Mouse (Mus musculus) adrenal gland, postnatal 36 days (tissue): ENCODE measurements around the gene Hmgn2. TPM values are rescaled to one million over a fixed set of nuclear protein-coding genes. Genes with fewer than 3 reads are reported as not detected.
A peak's percentile ranks its signal among the peaks of the same experiment; 100 is the strongest.
"Not testable (repeated sequence)": the region's sequence is repeated elsewhere in the genome, so short reads cannot be mapped to it uniquely, and the experiment has no call there.

Experiments used
- DNase-seq, 2 experiments: peaks; one replicate each; pipeline ENCODE4 v3.0.0; 2021; ENCODE audit warnings: mixed read lengths in 1 of 2
- long read RNA-seq, 2 experiments: library from polyadenylated mRNA; stranded (forward); transcript quantifications; one replicate each; pipeline ENCODE4 v2.0.0; 2021; ENCODE audit warnings: borderline sequencing depth in 2 of 2
- total RNA-seq, 2 experiments: library from RNA; stranded (reverse); gene quantifications; 2 replicates each; pipeline ENCODE4 v1.2.3; 2021

The Hmgn2 gene
- 100 to 1,000 TPM; 130 to 337 TPM for total RNA-seq
- long read RNA-seq, experiment 1, transcript Hmgn2-203 (6 exons, 1,265 nt): major isoform, 406 of 504 reads
- long read RNA-seq, experiment 1, transcript Hmgn2-205 (6 exons, 432 nt): minor isoform, 6 of 504 reads
- long read RNA-seq, experiment 1, transcript Hmgn2-210 (5 exons, 630 nt): minor isoform, 54 of 504 reads
- long read RNA-seq, experiment 1, partial matches to known transcripts: 6 of 504 reads
- long read RNA-seq, experiment 1, other reads (novel, unspliced or antisense): 23 of 504 reads
- long read RNA-seq, experiment 2, transcript Hmgn2-203 (6 exons, 1,265 nt): major isoform, 28 of 35 reads
- long read RNA-seq, experiment 2, partial matches to known transcripts: 0 of 35 reads
- long read RNA-seq, experiment 2, other reads (novel, unspliced or antisense): 2 of 35 reads

GRCm38 (mm10) chr4:133968150-133968921, at the start of gene Hmgn2:
Gene Hmgn2 (minus strand): TSS chr4:133968650.
- DNase-seq: peak; percentile 46 to 65

- no peak for DNase-seq
These were observed 48.9 kb upstream of the Hmgn2 start for GRCm38 (mm10) chr4:134017201-134017865.

GRCm38 (mm10) chr4:134016767-134017166, 48.3 kb upstream of the Hmgn2 start:
- DNase-seq: no peak

GRCm38 (mm10) chr4:134016208-134016607, 47.8 kb upstream of the Hmgn2 start:
- no peak for DNase-seq

GRCm38 (mm10) chr4:134012858-134013528, 44.5 kb upstream of the Hmgn2 start:
- no peak for DNase-seq

- no peak for DNase-seq
These were observed 43.3 kb upstream of the Hmgn2 start for GRCm38 (mm10) chr4:134011450-134012414.

- DNase-seq: no peak
These were observed 41.3 kb upstream of the Hmgn2 start for GRCm38 (mm10) chr4:134009709-134010108.

- no peak for DNase-seq
These were observed 38.4 kb upstream of the Hmgn2 start for GRCm38 (mm10) chr4:134006845-134007244.

- no peak for DNase-seq
These were observed 37.3 kb upstream of the Hmgn2 start for GRCm38 (mm10) chr4:134005581-134006358.

GRCm38 (mm10) chr4:134002903-134003302, 34.5 kb upstream of the Hmgn2 start:
- no peak for DNase-seq

GRCm38 (mm10) chr4:134002246-134002645, 33.8 kb upstream of the Hmgn2 start:
- no peak for DNase-seq

- DNase-seq: no peak
These were observed 33.3 kb upstream of the Hmgn2 start for GRCm38 (mm10) chr4:134001710-134002109.

- DNase-seq: peak; percentile 96 to 97
These were observed 32.3 kb upstream of the Hmgn2 start, which contains the start of gene Dhdds for GRCm38 (mm10) chr4:134000466-134001438. Gene Dhdds (minus strand): TSS chr4:134000918.

GRCm38 (mm10) chr4:133994697-133995096, 26.2 kb upstream of the Hmgn2 start:
- no peak for DNase-seq

- DNase-seq: no peak
These were observed 22.7 kb upstream of the Hmgn2 start for GRCm38 (mm10) chr4:133991087-133991660.

GRCm38 (mm10) chr4:133990035-133990434, 21.6 kb upstream of the Hmgn2 start:
- DNase-seq: no peak

- not testable (repeated sequence) for DNase-seq
These were observed 19.8 kb upstream of the Hmgn2 start for GRCm38 (mm10) chr4:133988289-133988688.

GRCm38 (mm10) chr4:133982936-133983335, 14.5 kb upstream of the Hmgn2 start:
- DNase-seq: no peak
